Mouse (Mus musculus): ENCODE data around the gene Hspb8. TPM values are rescaled to one million over a fixed set of nuclear protein-coding genes. Genes with fewer than 3 reads are reported as not detected.

The Hspb8 gene
- polyA plus RNA-seq (2016; fragmentation: Nextera tagmentation; extraction: Ambion mirVana), result 5.9 and 6.9 TPM in 2 replicates

GRCm38 (mm10) chr5:116422699-116423201, at the start of gene Hspb8:
Hspb8 (minus strand) TSS chr5:116422864.
- peak; percentile 41; the same call in 1 of the 2 replicates for ATAC-seq (ENCODE audit: low FRiP score)
- Histone ChIP-seq H3K27me3 (peaks cover 13% of the 10 kb centered on the region), H3K36me3 (no peaks in the 10 kb centered on the region), H3K9me3 (replicated peaks) (no peaks in the 10 kb centered on the region), H3K4me2 (replicated peaks) (peak within 1 kb of the TSS; percentile 52), H3K4me3 (peak within 1 kb of the TSS; percentile 22), H3K27ac (no peak within 1 kb of the TSS; the same call in 1 of the 2 replicates), H3K4me1 (peaks cover 26% of the 10 kb centered on the region), H3K9ac (0 out of 2 replicates have a peak within 1 kb of the TSS, but pooled peaks have one; percentile 41)
- 2% methylated on average over 20 of the region's 20 CpGs for WGBS

- Histone ChIP-seq H3K27me3 (no peaks in the 10 kb centered on the region), H3K36me3 (peaks cover 33% of the 10 kb centered on the region), H3K4me2 (replicated peaks) (no peak overlapping the region), H3K9me3 (replicated peaks) (0 out of 2 replicates have a peak, but pooled peaks cover 14% of the 10 kb centered on the region), H3K9ac (no peak overlapping the region), H3K27ac (no peak overlapping the region; the same call in 1 of the 2 replicates), H3K4me1 (peaks cover 25% of the 10 kb centered on the region), H3K4me3 (no peak overlapping the region)
- ATAC-seq (ENCODE audit: low FRiP score), result no peak
- 42% methylated on average over 11 of the region's 11 CpGs for WGBS
Measured at GRCm38 (mm10) chr5:116461354-116462042, 38.8 kb upstream of the Hspb8 start.

DNA sequence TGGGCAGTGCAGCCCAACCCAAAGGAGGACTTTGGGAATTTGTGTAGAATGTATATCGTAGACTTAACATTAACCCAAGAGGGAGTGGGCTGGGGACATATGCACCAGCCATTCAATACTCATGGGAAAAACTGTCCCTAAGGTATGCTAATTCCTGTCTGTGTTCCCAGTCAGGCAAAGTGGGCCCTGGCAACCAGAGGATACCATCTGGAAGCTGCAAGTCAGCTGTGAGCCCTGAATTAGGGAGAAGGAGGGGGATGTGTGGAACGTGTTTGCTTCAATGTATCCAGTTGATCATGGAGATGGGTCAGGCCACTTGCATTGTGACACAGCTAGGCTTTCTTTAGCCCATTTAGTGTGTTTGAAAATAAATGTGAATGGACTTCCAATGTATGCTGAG, 37.3 kb upstream of the Hspb8 start:
- WGBS, result 53% methylated on average over 2 of the region's 2 CpGs
- ATAC-seq (ENCODE audit: low FRiP score), result no peak
- H3K9ac ChIP-seq, result no peak overlapping the region
- no peak overlapping the region for H3K4me2 ChIP-seq (replicated peaks)
- 0 out of 2 replicates have a peak overlapping the region, but pooled peaks have one; percentile 18 for H3K27ac ChIP-seq
- peaks cover 25% of the 10 kb centered on the region for H3K4me1 ChIP-seq
- no peak overlapping the region for H3K4me3 ChIP-seq
- 0 out of 2 replicates have a peak, but pooled peaks cover under 1% of the 10 kb centered on the region for H3K9me3 ChIP-seq (replicated peaks)
- peaks cover 19% of the 10 kb centered on the region for H3K36me3 ChIP-seq
- H3K27me3 ChIP-seq, result no peaks in the 10 kb centered on the region

GRCm38 (mm10) chr5:116457791-116458190, 35.1 kb upstream of the Hspb8 start:
- H3K27ac ChIP-seq, result no peak overlapping the region
- H3K9me3 ChIP-seq (replicated peaks), result no peaks in the 10 kb centered on the region
- H3K4me3 ChIP-seq, result no peak overlapping the region
- WGBS, result 78% methylated on average over 7 of the region's 7 CpGs
- H3K4me2 ChIP-seq (replicated peaks), result no peak overlapping the region
- no peak for ATAC-seq (ENCODE audit: low FRiP score)
- H3K9ac ChIP-seq, result no peak overlapping the region
- H3K4me1 ChIP-seq, result peaks cover 29% of the 10 kb centered on the region
- H3K27me3 ChIP-seq, result no peaks in the 10 kb centered on the region
- H3K36me3 ChIP-seq, result 0 out of 2 replicates have a peak, but pooled peaks cover 4% of the 10 kb centered on the region

DNA sequence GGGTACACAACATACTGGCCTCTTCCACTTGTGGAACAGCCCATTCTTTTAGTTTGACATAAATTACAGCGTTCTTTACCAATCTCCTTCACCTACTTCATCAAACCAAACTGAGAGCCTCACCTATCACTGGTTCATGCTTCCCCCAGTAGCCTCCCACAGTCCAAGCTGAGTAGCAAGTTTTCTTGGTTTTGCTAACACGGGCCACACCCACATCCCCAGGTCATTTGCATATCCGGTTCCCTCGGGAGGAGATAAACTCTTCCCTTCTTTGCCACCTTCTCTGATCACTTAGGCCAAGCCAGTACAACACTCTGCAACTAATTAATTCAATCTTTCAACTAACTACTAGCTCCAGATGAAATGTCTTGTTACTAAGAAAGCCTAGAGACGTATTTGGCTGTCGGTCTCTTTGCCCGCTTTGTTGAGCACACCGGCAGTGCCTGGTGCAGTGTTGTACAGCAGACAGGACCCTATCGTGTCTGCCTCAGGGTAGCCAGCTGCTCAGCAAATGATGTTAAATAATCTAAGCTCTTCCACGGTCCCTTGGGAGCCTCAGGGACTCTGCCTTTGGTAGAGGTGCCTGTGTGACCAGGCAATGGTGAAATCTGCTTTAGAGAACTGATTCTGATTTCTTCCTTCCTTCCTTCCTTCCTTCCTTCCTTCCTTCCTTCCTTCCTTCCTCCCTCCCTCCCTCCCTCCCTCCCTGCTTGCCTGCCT, 34.3 kb upstream of the Hspb8 start:
- Histone ChIP-seq H3K9ac (no peak overlapping the region), H3K4me3 (no peak overlapping the region), H3K4me2 (replicated peaks) (0 out of 2 replicates have a peak overlapping the region, but pooled peaks have one; percentile 8), H3K36me3 (peaks cover 9% of the 10 kb centered on the region), H3K27ac (no peak overlapping the region), H3K9me3 (replicated peaks) (no peaks in the 10 kb centered on the region), H3K4me1 (peaks cover 29% of the 10 kb centered on the region), H3K27me3 (no peaks in the 10 kb centered on the region)
- 0 out of 2 replicates have a peak, but pooled peaks have one; percentile 43 for ATAC-seq (ENCODE audit: low FRiP score)
- 26% methylated on average over 10 of the region's 10 CpGs for WGBS

GRCm38 (mm10) chr5:116453401-116453851, 30.8 kb upstream of the Hspb8 start:
- peaks cover 12% of the 10 kb centered on the region for H3K36me3 ChIP-seq
- no peak overlapping the region for H3K4me3 ChIP-seq
- peaks cover 22% of the 10 kb centered on the region for H3K4me1 ChIP-seq
- no peak overlapping the region for H3K9ac ChIP-seq
- ATAC-seq (ENCODE audit: low FRiP score), result no peak
- H3K27ac ChIP-seq, result no peak overlapping the region
- H3K4me2 ChIP-seq (replicated peaks), result peak overlapping the region; percentile 42
- H3K27me3 ChIP-seq, result no peaks in the 10 kb centered on the region
- 3% methylated on average over 27 of the region's 27 CpGs for WGBS
- no peaks in the 10 kb centered on the region for H3K9me3 ChIP-seq (replicated peaks)

GRCm38 (mm10) chr5:116450901-116451300, 28.2 kb upstream of the Hspb8 start:
- H3K4me2 ChIP-seq (replicated peaks), result no peak overlapping the region
- ATAC-seq (ENCODE audit: low FRiP score), result no peak
- H3K4me1 ChIP-seq, result peaks cover 14% of the 10 kb centered on the region
- H3K27ac ChIP-seq, result no peak overlapping the region
- H3K27me3 ChIP-seq, result no peaks in the 10 kb centered on the region
- peaks cover 16% of the 10 kb centered on the region for H3K36me3 ChIP-seq
- H3K9me3 ChIP-seq (replicated peaks), result no peaks in the 10 kb centered on the region
- 89% methylated on average over 8 of the region's 8 CpGs for WGBS
- H3K4me3 ChIP-seq, result no peak overlapping the region
- H3K9ac ChIP-seq, result no peak overlapping the region

- H3K9ac ChIP-seq, result no peak overlapping the region
- H3K4me3 ChIP-seq, result no peak overlapping the region
- ATAC-seq (ENCODE audit: low FRiP score), result no peak
- H3K9me3 ChIP-seq (replicated peaks), result no peaks in the 10 kb centered on the region
- H3K27me3 ChIP-seq, result no peaks in the 10 kb centered on the region
- peaks cover 17% of the 10 kb centered on the region for H3K36me3 ChIP-seq
- H3K27ac ChIP-seq, result no peak overlapping the region
- H3K4me1 ChIP-seq, result peaks cover 17% of the 10 kb centered on the region
- H3K4me2 ChIP-seq (replicated peaks), result no peak overlapping the region
- WGBS, result 59% methylated on average over 8 of the region's 8 CpGs
Measured at GRCm38 (mm10) chr5:116449522-116450225, 27.0 kb upstream of the Hspb8 start.

DNA sequence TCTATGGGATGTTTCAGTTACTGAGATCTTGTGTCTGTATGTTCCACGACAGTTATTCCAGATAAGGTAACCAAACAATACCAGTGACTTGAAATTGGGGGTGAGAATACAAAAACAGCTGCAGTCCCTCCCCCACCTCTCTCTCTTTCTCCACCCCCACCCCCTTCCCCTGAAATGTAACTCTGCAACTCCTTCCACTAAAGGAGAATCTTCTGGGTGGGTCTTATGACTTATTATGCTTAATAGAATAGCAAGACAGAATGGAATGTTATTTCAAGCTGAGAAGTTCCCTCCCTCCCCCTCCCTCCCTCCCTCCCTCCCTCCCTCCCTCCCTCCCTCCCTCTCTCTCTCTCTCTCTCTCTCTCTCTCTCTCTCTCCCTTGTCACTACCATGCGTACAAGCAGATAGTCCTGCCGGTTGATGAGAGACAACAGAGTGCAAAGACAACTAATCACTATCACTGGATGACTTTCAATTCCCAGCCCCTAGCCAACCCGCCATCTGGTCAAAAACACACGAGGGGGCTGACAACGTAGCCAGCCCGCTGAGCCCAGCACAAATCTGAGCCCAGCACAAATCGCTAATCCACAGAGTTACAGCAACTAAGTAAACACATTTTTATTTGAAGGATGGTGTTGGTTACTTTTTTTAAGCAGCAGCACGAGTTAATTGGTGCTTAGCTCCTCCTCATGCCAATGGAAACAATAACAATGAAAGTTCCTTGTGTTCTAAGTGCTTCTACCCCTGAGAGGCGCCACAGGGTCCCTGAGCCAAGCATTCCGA, 25.9 kb upstream of the Hspb8 start:
- no peak overlapping the region for H3K27ac ChIP-seq
- peaks cover 27% of the 10 kb centered on the region for H3K36me3 ChIP-seq

GRCm38 (mm10) chr5:116447821-116448350, 25.2 kb upstream of the Hspb8 start:
- Histone ChIP-seq H3K4me2 (replicated peaks) (no peak overlapping the region), H3K27me3 (no peaks in the 10 kb centered on the region), H3K4me3 (no peak overlapping the region), H3K9ac (no peak overlapping the region), H3K36me3 (peaks cover 30% of the 10 kb centered on the region), H3K4me1 (peaks cover 13% of the 10 kb centered on the region), H3K27ac (no peak overlapping the region), H3K9me3 (replicated peaks) (no peaks in the 10 kb centered on the region)
- 41% methylated on average over 11 of the region's 11 CpGs for WGBS
- no peak for ATAC-seq (ENCODE audit: low FRiP score)

More for the DNA sequence above, 25.9 kb upstream of the Hspb8 start:
- Histone ChIP-seq H3K9ac (no peak overlapping the region), H3K27me3 (no peaks in the 10 kb centered on the region), H3K9me3 (replicated peaks) (no peaks in the 10 kb centered on the region), H3K4me2 (replicated peaks) (no peak overlapping the region), H3K4me3 (no peak overlapping the region), H3K4me1 (peaks cover 17% of the 10 kb centered on the region)
- WGBS, result 12% methylated on average over 10 of the region's 11 CpGs
- ATAC-seq (ENCODE audit: low FRiP score), result no peak

DNA sequence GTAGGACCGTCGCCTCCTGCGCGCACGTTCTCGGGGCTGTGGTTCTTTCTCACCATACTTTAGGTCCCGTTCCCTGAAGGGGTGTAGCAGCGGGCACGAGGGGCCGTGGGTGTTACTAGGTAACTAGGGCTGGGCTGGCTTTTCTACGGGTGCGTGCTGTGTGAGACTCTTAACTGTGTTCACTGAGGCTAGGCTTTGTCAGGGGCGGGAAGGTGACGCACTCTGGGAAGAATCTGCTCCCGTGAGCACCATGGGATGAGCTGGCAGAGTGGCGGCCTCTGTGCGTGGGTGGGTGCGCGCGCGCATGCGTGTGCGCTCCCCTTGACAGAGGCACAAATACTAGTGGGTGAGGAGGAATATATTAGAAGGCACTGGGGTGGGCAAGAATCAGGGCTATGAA, 23.9 kb upstream of the Hspb8 start:
- Histone ChIP-seq H3K27me3 (no peaks in the 10 kb centered on the region), H3K9ac (no peak overlapping the region), H3K4me3 (no peak overlapping the region), H3K36me3 (peaks cover 27% of the 10 kb centered on the region), H3K27ac (no peak overlapping the region), H3K4me1 (peaks cover 13% of the 10 kb centered on the region), H3K4me2 (replicated peaks) (no peak overlapping the region), H3K9me3 (replicated peaks) (no peaks in the 10 kb centered on the region)
- ATAC-seq (ENCODE audit: low FRiP score), result no peak
- WGBS, result 45% methylated on average over 23 of the region's 23 CpGs

Measured in hindbrain, embryonic 12.5 days (tissue).